Mouse (Mus musculus): ENCODE data around the gene Ppy. TPM values are rescaled to one million over a fixed set of nuclear protein-coding genes. Genes with fewer than 3 reads are reported as not detected.

The Ppy gene
- polyA plus RNA-seq, 1 experiment from 2014 or later = not detected

- no peaks in the 10 kb centered on the region for H3K9me3 ChIP-seq
- H3K4me2 ChIP-seq = no peak overlapping the region
- H3K27me3 ChIP-seq = peaks cover 3% of the 10 kb centered on the region; the same call in 1 of the 2 replicates
- H3K9ac ChIP-seq = no peak overlapping the region
- H3K27ac ChIP-seq (replicated peaks) = no peak overlapping the region
- no peaks in the 10 kb centered on the region for H3K4me1 ChIP-seq (replicated peaks)
- H3K4me3 ChIP-seq = no peak overlapping the region
- 87% methylated on average over 6 of the region's 6 CpGs for WGBS
- no peaks in the 10 kb centered on the region for H3K36me3 ChIP-seq
- ATAC-seq (ENCODE audit: low read depth) = no peak
Observed at GRCm38 (mm10) chr11:102117386-102117785, 16.3 kb upstream of the Ppy start.

GRCm38 (mm10) chr11:102116241-102116640 lies 15.1 kb upstream of the Ppy start:
- H3K9ac ChIP-seq = no peak overlapping the region
- no peaks in the 10 kb centered on the region for H3K4me1 ChIP-seq (replicated peaks)
- peaks cover 3% of the 10 kb centered on the region; the same call in 1 of the 2 replicates for H3K27me3 ChIP-seq
- H3K4me3 ChIP-seq = no peak overlapping the region
- no peak overlapping the region for H3K4me2 ChIP-seq
- no peaks in the 10 kb centered on the region for H3K9me3 ChIP-seq
- H3K27ac ChIP-seq (replicated peaks) = no peak overlapping the region
- H3K36me3 ChIP-seq = no peaks in the 10 kb centered on the region
- no peak for ATAC-seq (ENCODE audit: low read depth)
- 80% methylated on average over 8 of the region's 8 CpGs for WGBS

- no peak overlapping the region for H3K4me2 ChIP-seq
- no peaks in the 10 kb centered on the region for H3K36me3 ChIP-seq
- WGBS = 83% methylated on average over 5 of the region's 5 CpGs
- H3K4me3 ChIP-seq = no peak overlapping the region
- H3K27ac ChIP-seq (replicated peaks) = no peak overlapping the region
- ATAC-seq (ENCODE audit: low read depth) = no peak
- 0 out of 2 replicates have a peak, but pooled peaks cover 5% of the 10 kb centered on the region for H3K4me1 ChIP-seq (replicated peaks)
- peaks cover 47% of the 10 kb centered on the region for H3K27me3 ChIP-seq
- H3K9ac ChIP-seq = no peak overlapping the region
- H3K9me3 ChIP-seq = no peaks in the 10 kb centered on the region
Observed at GRCm38 (mm10) chr11:102111576-102111975, 10.5 kb upstream of the Ppy start.

DNA sequence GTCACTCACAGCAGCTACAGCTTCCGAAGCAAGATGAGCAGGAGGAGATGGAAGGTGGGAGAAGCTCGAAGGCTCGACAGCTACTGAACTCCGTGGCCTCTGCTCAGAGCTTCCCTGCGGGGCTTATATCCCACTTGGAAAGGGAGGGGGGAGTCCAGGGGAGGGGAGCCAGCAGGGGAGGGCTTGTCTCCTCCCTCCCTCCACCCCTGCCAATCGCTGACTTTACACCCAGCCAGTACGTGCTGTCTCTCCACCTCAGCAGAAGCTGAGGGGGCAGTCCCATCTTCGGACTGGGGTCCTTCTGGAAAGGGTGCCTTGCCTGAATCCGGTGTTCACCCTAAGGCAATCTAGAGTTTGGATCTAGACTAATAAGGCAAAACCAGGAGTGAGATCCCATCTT lies 6.6 kb upstream of the Ppy start, which contains the start of gene Pyy:
Pyy (minus strand) TSS at position 101 of the 400 bp plus-strand sequence.
- H3K4me1 ChIP-seq (replicated peaks) = 0 out of 2 replicates have a peak, but pooled peaks cover 5% of the 10 kb centered on the region
- no peak within 1 kb of the TSS for H3K27ac ChIP-seq (replicated peaks)
- no peak within 1 kb of the TSS for H3K4me2 ChIP-seq
- peaks cover 82% of the 10 kb centered on the region for H3K27me3 ChIP-seq
- 16% methylated on average over 9 of the region's 9 CpGs for WGBS
- no peak within 1 kb of the TSS for H3K4me3 ChIP-seq
- no peak within 1 kb of the TSS for H3K9ac ChIP-seq
- no peaks in the 10 kb centered on the region for H3K9me3 ChIP-seq
- no peaks in the 10 kb centered on the region for H3K36me3 ChIP-seq
- no peak for ATAC-seq (ENCODE audit: low read depth)

- H3K9me3 ChIP-seq = no peaks in the 10 kb centered on the region
- no peak overlapping the region for H3K4me2 ChIP-seq
- H3K27me3 ChIP-seq = peaks cover 87% of the 10 kb centered on the region
- H3K9ac ChIP-seq = no peak overlapping the region
- no peaks in the 10 kb centered on the region for H3K36me3 ChIP-seq
- WGBS = 1% methylated on average over 21 of the region's 21 CpGs
- H3K27ac ChIP-seq (replicated peaks) = no peak overlapping the region
- no peak for ATAC-seq (ENCODE audit: low read depth)
- no peak overlapping the region for H3K4me3 ChIP-seq
- H3K4me1 ChIP-seq (replicated peaks) = peaks cover 5% of the 10 kb centered on the region; the same call in 1 of the 2 replicates
Observed at GRCm38 (mm10) chr11:102106911-102107310, 5.8 kb upstream of the Ppy start.

DNA sequence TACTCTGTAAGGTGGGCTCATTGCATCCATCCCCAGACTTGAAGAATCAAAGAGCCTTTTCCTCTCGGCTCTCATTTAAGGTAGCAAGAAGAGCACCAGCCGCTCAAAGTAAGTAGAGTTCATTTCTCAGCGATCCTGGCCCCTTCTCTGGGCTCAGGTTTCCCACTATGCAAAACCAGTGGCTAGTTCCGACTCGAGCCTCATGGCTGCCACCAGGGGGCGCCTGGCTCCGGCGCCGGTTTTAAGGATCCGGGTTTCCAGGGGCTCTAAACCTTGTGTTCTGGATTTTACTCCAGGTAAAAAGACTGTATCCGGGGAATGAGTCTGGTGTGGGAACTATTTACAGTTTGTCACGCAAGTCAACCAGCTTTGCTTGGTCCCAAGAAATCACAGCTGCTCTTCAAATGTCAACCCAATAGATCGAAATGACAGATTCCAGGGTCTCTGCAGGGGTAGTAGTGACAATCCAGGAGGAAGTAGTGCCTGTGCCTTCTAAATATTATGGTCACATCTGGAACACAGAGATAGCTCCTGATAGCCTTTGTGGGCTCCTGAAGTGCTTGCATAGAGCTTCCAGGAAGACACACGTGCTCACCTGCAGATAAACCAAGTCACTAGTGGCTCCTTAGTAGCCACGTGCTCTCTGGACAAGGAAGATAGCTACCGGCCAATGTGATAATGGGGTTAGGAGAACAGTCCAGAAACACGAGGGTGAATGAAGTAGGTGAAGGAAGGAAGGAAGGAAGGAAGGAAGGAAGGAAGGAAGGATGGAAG lies 1.6 kb upstream of the Ppy start:
- H3K9me3 ChIP-seq = no peaks in the 10 kb centered on the region
- no peak overlapping the region for H3K9ac ChIP-seq
- WGBS = 21% methylated on average over 17 of the region's 17 CpGs
- H3K4me3 ChIP-seq = no peak overlapping the region
- H3K27me3 ChIP-seq = peaks cover 92% of the 10 kb centered on the region
- peaks cover 3% of the 10 kb centered on the region; the same call in 1 of the 2 replicates for H3K4me1 ChIP-seq (replicated peaks)
- no peak for ATAC-seq (ENCODE audit: low read depth)
- no peak overlapping the region for H3K4me2 ChIP-seq
- H3K36me3 ChIP-seq = no peaks in the 10 kb centered on the region
- no peak overlapping the region for H3K27ac ChIP-seq (replicated peaks)

- Histone ChIP-seq H3K27ac (replicated peaks) (no peak overlapping the region), H3K9me3 (no peaks in the 10 kb centered on the region), H3K4me1 (replicated peaks) (peaks cover 15% of the 10 kb centered on the region), H3K4me2 (peak overlapping the region; percentile 50), H3K9ac (peak overlapping the region; percentile 52; the same call in 1 of the 2 replicates), H3K4me3 (peak overlapping the region; percentile 12; the same call in 1 of the 2 replicates), H3K36me3 (no peaks in the 10 kb centered on the region), H3K27me3 (peaks cover 46% of the 10 kb centered on the region)
- peak; percentile 88 for ATAC-seq (ENCODE audit: low read depth)
- WGBS = 8% methylated on average over 18 of the region's 18 CpGs
Observed at GRCm38 (mm10) chr11:102096887-102097391, 4.2 kb downstream of the Ppy start.

DNA sequence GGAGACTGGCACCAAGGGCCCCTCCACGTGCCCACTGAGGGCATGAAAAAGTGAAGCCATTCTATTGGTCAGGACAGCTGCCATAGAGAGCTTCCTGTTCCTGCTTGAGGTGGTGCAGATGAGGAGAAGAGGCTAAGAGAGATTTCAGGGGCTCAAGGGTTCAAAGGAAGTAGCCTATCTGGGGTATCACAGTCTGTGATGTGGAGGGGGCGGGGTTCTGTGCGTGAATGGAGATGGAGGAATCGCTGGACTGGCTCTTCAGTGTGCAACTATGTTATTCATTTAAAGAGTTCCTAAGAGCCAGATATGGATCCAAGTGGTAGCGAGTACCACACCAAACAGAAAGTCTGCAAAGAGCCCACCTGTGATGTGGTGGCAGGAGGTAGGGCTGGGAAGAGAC lies 4.7 kb downstream of the Ppy start:
- H3K36me3 ChIP-seq = no peaks in the 10 kb centered on the region
- H3K27ac ChIP-seq (replicated peaks) = no peak overlapping the region
- no peaks in the 10 kb centered on the region for H3K9me3 ChIP-seq
- H3K9ac ChIP-seq = no peak overlapping the region
- peak overlapping the region; percentile 12; the same call in 1 of the 2 replicates for H3K4me3 ChIP-seq
- ATAC-seq (ENCODE audit: low read depth) = no peak; the same call in 1 of the 2 replicates
- peaks cover 41% of the 10 kb centered on the region for H3K27me3 ChIP-seq
- WGBS = 77% methylated on average over 5 of the region's 5 CpGs
- peak overlapping the region; percentile 50 for H3K4me2 ChIP-seq
- peaks cover 15% of the 10 kb centered on the region for H3K4me1 ChIP-seq (replicated peaks)

DNA sequence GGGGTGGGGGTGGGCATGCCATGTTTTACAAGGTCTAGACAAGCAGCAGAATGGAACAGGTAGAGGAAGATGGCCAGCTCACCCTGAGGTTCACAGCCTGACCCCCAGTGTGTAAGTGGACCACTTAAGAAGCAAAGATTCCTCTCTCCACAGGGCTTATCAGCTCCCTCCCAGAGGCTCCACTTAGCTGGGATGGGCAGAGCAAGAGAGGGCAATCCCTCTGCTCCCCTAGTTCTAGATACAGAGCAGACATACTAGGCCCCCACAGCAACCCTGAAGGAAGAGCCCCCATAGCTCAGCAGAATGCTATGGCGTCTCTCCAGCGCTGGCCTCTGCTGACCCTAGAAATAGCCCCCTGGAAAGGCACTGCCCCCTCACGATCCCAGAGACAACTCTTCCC lies 5.4 kb downstream of the Ppy start:
- Histone ChIP-seq H3K9ac (no peak overlapping the region), H3K27me3 (peaks cover 34% of the 10 kb centered on the region), H3K4me3 (no peak overlapping the region), H3K4me2 (no peak overlapping the region), H3K36me3 (no peaks in the 10 kb centered on the region), H3K27ac (replicated peaks) (no peak overlapping the region), H3K4me1 (replicated peaks) (peaks cover 15% of the 10 kb centered on the region), H3K9me3 (no peaks in the 10 kb centered on the region)
- ATAC-seq (ENCODE audit: low read depth) = no peak
- 84% methylated on average over 3 of the region's 3 CpGs for WGBS

DNA sequence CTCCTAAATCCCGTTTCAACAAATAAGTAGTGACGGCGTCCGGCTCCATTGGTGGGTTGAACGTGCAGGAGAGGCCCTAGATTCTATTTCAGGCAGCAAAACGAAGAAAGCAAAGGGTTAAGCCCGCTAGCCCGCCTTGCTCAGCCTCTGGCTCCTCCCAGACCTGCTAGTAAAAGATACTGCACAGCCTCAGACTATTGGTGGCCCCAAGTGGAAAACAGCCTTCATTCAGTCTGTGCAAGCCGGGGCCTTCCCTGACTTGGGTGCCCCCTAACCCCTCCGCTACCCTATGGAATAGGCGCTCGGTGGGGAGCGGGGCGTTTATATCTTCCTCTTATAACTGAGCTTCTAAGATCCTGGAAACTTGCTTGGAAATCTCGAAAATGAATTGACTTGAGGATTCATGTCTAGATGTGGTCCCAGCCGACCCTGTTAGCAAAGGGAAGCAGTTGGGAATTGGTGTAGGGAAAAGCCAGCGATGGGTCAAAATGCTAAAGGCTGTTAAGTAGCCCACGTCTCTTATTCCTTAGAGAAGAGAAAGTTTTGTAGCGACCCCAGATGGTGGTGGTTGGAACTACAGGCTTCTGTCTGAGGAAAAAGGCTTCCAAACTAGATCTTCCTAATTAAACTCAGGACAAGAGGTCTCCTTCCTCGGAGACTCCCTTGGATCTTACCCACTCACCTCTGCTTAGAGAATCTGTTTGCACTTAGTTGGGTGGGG lies 11.9 kb downstream of the Ppy start:
- Histone ChIP-seq H3K4me2 (peak overlapping the region; percentile 75), H3K9me3 (no peaks in the 10 kb centered on the region), H3K36me3 (peaks cover 9% of the 10 kb centered on the region), H3K27ac (replicated peaks) (peak overlapping the region; percentile 99), H3K4me1 (replicated peaks) (peaks cover 38% of the 10 kb centered on the region), H3K9ac (peak overlapping the region; percentile 89), H3K27me3 (no peaks in the 10 kb centered on the region), H3K4me3 (peak overlapping the region; percentile 70)
- peak; percentile 61 for ATAC-seq (ENCODE audit: low read depth)
- WGBS = under 1% methylated on average over 20 of the region's 20 CpGs

GRCm38 (mm10) chr11:102087931-102088898 lies 12.9 kb downstream of the Ppy start, which contains the start of gene Mpp2:
Gene Mpp2 (minus strand): TSS chr11:102088515.
- Histone ChIP-seq H3K4me1 (replicated peaks) (peaks cover 40% of the 10 kb centered on the region), H3K4me3 (peak within 1 kb of the TSS; percentile 70), H3K27ac (replicated peaks) (peak within 1 kb of the TSS; percentile 99), H3K9ac (peak within 1 kb of the TSS; percentile 89), H3K27me3 (no peaks in the 10 kb centered on the region), H3K9me3 (no peaks in the 10 kb centered on the region), H3K36me3 (peaks cover 15% of the 10 kb centered on the region), H3K4me2 (peak within 1 kb of the TSS; percentile 75)
- peak; percentile 69 for ATAC-seq (ENCODE audit: low read depth)
- under 1% methylated on average over 49 of the region's 49 CpGs for WGBS
